Mouse (Mus musculus) myocyte (in vitro differentiated cells): Measurements from ENCODE around the gene Fgf11.

ENCODE experiments used
- CEBPB ChIP-seq: IDR thresholded peaks from 2 replicates; pipeline ENCODE4 v1.6.1; 2011; ENCODE audit warnings: mild to moderate bottlenecking, moderate library complexity; ENCODE audit not compliant: poor library complexity, insufficient read depth, severe bottlenecking
- E2F4 ChIP-seq: IDR thresholded peaks from one replicate; pipeline ENCODE4 v1.6.1; 2011; ENCODE audit warnings: mild to moderate bottlenecking, control low read depth, moderate library complexity; ENCODE audit not compliant: insufficient read depth
- MAX ChIP-seq: IDR thresholded peaks from one replicate; pipeline ENCODE4 v1.6.1; 2011; ENCODE audit warnings: low read depth, mild to moderate bottlenecking, control low read depth
- MYOD1 ChIP-seq, 3 experiments: IDR thresholded peaks; one replicate each; pipeline ENCODE4 v1.6.1; 2011; ENCODE audit warnings: control low read depth in 2 of 3, low read depth in 2 of 3, mild to moderate bottlenecking in 2 of 3, moderate library complexity in 1 of 3; ENCODE audit not compliant: insufficient read length in 2 of 3, control insufficient read depth in 1 of 3
- MYOG ChIP-seq, 3 experiments: IDR thresholded peaks; one replicate each; pipeline ENCODE4 v1.6.1; 2011; ENCODE audit warnings: control low read depth in 2 of 3, low read depth in 2 of 3, mild to moderate bottlenecking in 2 of 3; ENCODE audit not compliant: insufficient read length in 2 of 3, control insufficient read depth in 1 of 3, insufficient read depth in 1 of 3
- POLR2A ChIP-seq: IDR thresholded peaks from one replicate; pipeline ENCODE4 v1.6.1; 2011; ENCODE audit warnings: low read depth, mild to moderate bottlenecking, control low read depth, moderate library complexity; ENCODE audit not compliant: insufficient read length
- POLR2AphosphoS2 ChIP-seq: IDR thresholded peaks from one replicate; pipeline ENCODE4 v1.6.1; 2011; ENCODE audit warnings: low read depth, control low read depth; ENCODE audit not compliant: insufficient read length
- REST ChIP-seq: IDR thresholded peaks from one replicate; pipeline ENCODE4 v1.6.1; 2011; ENCODE audit warnings: mild to moderate bottlenecking, control low read depth, moderate library complexity; ENCODE audit not compliant: insufficient read depth, insufficient read length
- SRF ChIP-seq: IDR thresholded peaks from one replicate; pipeline ENCODE4 v1.6.1; 2011; ENCODE audit warnings: low read depth; ENCODE audit not compliant: control insufficient read depth, insufficient read length
- TCF12 ChIP-seq: IDR thresholded peaks from one replicate; pipeline ENCODE4 v1.6.1; 2011; ENCODE audit warnings: mild to moderate bottlenecking, control low read depth; ENCODE audit not compliant: poor library complexity, insufficient read depth, severe bottlenecking
- TCF3 ChIP-seq: IDR thresholded peaks from one replicate; pipeline ENCODE4 v1.6.1; 2011; ENCODE audit warnings: low read depth, control low read depth; ENCODE audit not compliant: insufficient read length
- USF1 ChIP-seq: IDR thresholded peaks from one replicate; pipeline ENCODE4 v1.6.1; 2011; ENCODE audit warnings: low read depth, mild to moderate bottlenecking, control low read depth, moderate library complexity

DNA sequence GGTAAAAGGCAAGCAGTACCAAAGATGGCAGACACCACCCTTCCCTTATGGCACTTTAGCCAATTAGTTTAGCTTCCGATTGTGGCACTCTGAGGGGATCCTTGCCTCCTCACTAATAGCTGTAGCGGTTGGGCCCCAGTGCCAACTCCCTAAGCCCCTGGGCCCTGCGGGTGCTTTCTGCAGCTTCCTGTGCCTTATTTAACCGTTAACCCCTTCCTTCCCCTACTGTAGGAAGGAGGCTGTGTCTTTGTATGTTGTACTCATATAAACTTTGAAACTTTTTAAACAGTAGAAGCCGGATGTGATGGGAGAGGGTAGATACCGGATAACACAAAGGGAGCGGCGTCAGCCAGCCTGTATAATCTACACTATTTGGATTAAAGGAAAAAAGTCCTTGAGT is 49.1 kb upstream of the Fgf11 start:
- TF ChIP-seq POLR2AphosphoS2 (no peak), POLR2A (no peak), USF1 (no peak), TCF3 (no peak), MAX (no peak), REST (no peak), TCF12 (no peak), E2F4 (no peak), MYOD1 (IDR thresholded peaks at IDR 0.05; ENCODE audit: control insufficient read depth in 1 of 3, insufficient read length in 2 of 3, low read depth in 2 of 3) (no peak), SRF (no peak), CEBPB (no peak), MYOG (IDR thresholded peaks at IDR 0.05; ENCODE audit: control insufficient read depth in 1 of 3, insufficient read depth in 1 of 3, insufficient read length in 2 of 3, low read depth in 2 of 3) (no peak)
